Mouse (Mus musculus): ENCODE measurements around the gene Uqcr10. TPM values are rescaled to one million over a fixed set of nuclear protein-coding genes. Genes with fewer than 3 reads are reported as not detected.

Uqcr10 gene
- polyA plus RNA-seq, 1 experiment from 2014 or later = 889 TPM

DNA sequence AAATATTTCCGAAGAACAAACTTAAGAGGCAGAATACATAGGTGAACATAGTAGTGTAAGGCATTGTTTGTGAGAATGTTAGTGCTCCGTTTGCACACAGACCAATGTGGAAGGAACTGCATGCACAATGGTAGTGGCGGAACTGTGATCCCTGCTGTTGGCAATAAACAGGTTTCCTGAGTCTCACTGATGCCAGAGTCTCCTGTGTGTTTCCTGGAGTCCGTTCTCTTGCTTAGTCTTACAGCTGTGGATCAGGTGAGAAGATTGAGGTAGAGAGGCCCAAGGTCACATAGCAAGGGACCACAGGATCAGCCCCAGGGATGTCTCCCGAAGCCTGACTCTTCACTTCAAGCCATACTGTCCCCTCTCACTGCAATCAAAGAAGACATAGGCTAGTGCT is 18.6 kb downstream of the Uqcr10 start:
- Histone ChIP-seq H3K4me2 (no peak overlapping the region), H3K4me3 (replicated peaks) (no peak overlapping the region), H3K9me3 (replicated peaks) (no peaks in the 10 kb centered on the region), H3K27me3 (no peaks in the 10 kb centered on the region), H3K9ac (no peak overlapping the region), H3K27ac (no peak overlapping the region), H3K4me1 (no peaks in the 10 kb centered on the region), H3K36me3 (peaks cover 38% of the 10 kb centered on the region)
- ATAC-seq (replicated peaks; ENCODE audit: low FRiP score) = no peak
- WGBS = 84% methylated on average over 5 of the region's 5 CpGs

DNA sequence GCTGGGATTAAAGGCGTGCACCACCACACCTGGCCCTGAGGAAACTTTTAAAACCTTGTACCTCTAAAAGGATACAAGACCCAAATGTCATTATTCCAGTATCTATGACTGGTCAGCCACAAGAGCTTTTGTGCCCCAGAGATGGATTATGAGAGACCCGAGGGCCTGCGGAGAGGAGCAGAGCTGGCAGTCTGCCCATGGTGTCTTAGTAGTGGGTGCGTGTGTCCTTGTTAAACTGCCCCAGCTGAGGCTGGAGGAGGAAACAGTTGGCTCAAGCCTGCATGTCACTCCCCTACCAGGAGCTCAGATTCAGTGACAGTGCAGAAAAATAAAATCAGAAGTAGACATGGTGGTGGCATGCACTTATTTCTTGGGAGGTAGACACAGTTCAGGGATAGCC is 19.1 kb downstream of the Uqcr10 start:
- no peak for ATAC-seq (replicated peaks; ENCODE audit: low FRiP score)
- no peaks in the 10 kb centered on the region for H3K27me3 ChIP-seq
- H3K27ac ChIP-seq = no peak overlapping the region
- no peak overlapping the region for H3K4me2 ChIP-seq
- no peaks in the 10 kb centered on the region for H3K9me3 ChIP-seq (replicated peaks)
- no peak overlapping the region for H3K4me3 ChIP-seq (replicated peaks)
- H3K4me1 ChIP-seq = no peaks in the 10 kb centered on the region
- WGBS = 79% methylated on average over 4 of the region's 4 CpGs
- H3K36me3 ChIP-seq = peaks cover 43% of the 10 kb centered on the region
- no peak overlapping the region for H3K9ac ChIP-seq

DNA sequence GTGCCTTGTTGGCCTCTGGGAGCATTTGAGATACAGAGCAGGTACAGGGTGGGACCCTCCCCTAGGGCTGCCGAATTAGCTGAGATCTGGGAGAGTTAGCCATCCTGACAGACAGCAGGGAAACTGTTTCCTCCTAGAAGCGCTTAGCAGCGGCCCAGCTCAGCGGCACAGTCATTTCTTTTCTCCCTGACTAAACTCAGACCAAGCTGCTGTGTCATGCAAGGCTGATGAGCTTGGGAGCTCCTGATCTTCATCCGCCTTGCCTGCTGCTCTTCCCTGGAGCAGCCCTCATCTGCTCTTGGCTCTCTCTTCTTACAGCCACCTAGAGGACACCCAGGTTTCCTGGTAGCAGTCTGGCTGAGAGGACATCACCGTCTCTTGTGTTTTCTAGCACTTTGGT is 20.0 kb downstream of the Uqcr10 start:
- H3K4me1 ChIP-seq = no peaks in the 10 kb centered on the region
- no peak overlapping the region for H3K9ac ChIP-seq
- ATAC-seq (replicated peaks; ENCODE audit: low FRiP score) = no peak
- no peak overlapping the region for H3K27ac ChIP-seq
- H3K9me3 ChIP-seq (replicated peaks) = no peaks in the 10 kb centered on the region
- H3K27me3 ChIP-seq = no peaks in the 10 kb centered on the region
- H3K36me3 ChIP-seq = peaks cover 52% of the 10 kb centered on the region
- H3K4me2 ChIP-seq = no peak overlapping the region
- H3K4me3 ChIP-seq (replicated peaks) = no peak overlapping the region
- WGBS = 70% methylated on average over 6 of the region's 6 CpGs

DNA sequence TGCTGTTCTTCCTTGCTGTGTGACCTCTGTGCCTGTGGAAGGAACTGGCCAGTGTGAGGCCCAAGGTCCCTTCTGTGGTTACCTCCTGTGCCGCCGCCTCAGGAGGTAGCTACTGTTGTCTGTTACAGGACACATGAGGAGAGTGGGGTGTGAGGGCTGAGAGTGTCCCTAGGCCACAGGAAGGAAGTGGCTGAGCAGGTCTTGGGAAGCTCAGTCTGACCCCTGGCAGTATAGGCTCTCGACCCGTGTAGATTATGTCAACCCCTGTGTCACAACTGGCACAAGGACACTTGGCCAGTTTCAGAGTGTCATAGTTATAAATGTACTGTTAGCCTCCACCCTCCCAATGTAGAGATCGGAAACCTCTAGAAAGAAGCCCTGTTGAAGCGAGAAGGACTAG is 20.6 kb downstream of the Uqcr10 start:
- WGBS = 81% methylated on average over 6 of the region's 6 CpGs
- H3K9ac ChIP-seq = no peak overlapping the region
- H3K27ac ChIP-seq = no peak overlapping the region
- H3K27me3 ChIP-seq = no peaks in the 10 kb centered on the region
- H3K4me1 ChIP-seq = no peaks in the 10 kb centered on the region
- H3K4me2 ChIP-seq = no peak overlapping the region
- no peak overlapping the region for H3K4me3 ChIP-seq (replicated peaks)
- no peaks in the 10 kb centered on the region for H3K9me3 ChIP-seq (replicated peaks)
- H3K36me3 ChIP-seq = peaks cover 55% of the 10 kb centered on the region
- ATAC-seq (replicated peaks; ENCODE audit: low FRiP score) = no peak

DNA sequence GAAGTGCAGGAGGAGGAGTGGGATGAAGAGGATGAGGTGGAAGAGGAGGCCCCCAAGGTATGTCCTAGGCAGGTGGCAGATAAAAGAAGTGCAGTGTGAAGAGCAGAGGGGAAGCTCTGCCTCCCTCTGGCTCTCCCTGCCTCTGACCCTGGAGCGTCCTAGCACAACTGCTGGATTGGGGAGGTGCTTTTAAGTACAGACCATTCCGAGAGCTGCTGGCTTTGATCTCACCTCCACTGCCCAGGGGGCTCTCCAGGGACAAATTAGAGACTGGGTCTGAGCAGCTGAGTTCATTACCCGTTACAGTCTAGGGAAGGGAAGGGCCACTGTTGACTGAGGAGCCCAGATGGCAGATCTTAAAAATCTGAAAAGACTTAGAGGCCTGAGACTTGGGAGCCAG is 24.0 kb downstream of the Uqcr10 start:
- no peak overlapping the region for H3K4me3 ChIP-seq (replicated peaks)
- peaks cover 78% of the 10 kb centered on the region for H3K36me3 ChIP-seq
- no peak overlapping the region for H3K27ac ChIP-seq
- no peak overlapping the region for H3K9ac ChIP-seq
- WGBS = 30% methylated on average over 3 of the region's 3 CpGs
- no peaks in the 10 kb centered on the region for H3K4me1 ChIP-seq
- no peaks in the 10 kb centered on the region for H3K9me3 ChIP-seq (replicated peaks)
- no peaks in the 10 kb centered on the region for H3K27me3 ChIP-seq
- H3K4me2 ChIP-seq = no peak overlapping the region
- no peak for ATAC-seq (replicated peaks; ENCODE audit: low FRiP score)

DNA sequence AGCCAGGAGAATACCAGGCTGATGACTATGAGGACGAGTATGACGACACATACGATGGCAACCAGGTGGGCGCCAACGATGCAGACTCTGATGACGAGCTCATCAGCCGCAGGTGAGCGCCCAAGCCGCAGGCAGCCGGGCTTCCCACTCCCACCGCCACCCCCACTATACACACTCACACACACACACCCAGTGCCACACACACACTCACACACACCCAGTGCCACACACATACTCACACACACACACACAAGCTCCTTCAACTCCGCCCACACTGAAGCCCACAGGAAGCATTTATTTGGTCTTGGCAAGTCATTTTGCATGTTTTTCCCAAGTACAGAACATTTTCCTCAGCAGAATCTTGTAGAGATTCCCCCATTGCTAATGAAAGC is 24.7 kb downstream of the Uqcr10 start:
- ATAC-seq (replicated peaks; ENCODE audit: low FRiP score) = no peak
- no peak overlapping the region for H3K27ac ChIP-seq
- no peak overlapping the region for H3K4me3 ChIP-seq (replicated peaks)
- 74% methylated on average over 12 of the region's 12 CpGs for WGBS
- peaks cover 84% of the 10 kb centered on the region for H3K36me3 ChIP-seq
- H3K27me3 ChIP-seq = no peaks in the 10 kb centered on the region
- H3K9me3 ChIP-seq (replicated peaks) = no peaks in the 10 kb centered on the region
- no peak overlapping the region for H3K9ac ChIP-seq
- no peak overlapping the region for H3K4me2 ChIP-seq
- no peaks in the 10 kb centered on the region for H3K4me1 ChIP-seq

DNA sequence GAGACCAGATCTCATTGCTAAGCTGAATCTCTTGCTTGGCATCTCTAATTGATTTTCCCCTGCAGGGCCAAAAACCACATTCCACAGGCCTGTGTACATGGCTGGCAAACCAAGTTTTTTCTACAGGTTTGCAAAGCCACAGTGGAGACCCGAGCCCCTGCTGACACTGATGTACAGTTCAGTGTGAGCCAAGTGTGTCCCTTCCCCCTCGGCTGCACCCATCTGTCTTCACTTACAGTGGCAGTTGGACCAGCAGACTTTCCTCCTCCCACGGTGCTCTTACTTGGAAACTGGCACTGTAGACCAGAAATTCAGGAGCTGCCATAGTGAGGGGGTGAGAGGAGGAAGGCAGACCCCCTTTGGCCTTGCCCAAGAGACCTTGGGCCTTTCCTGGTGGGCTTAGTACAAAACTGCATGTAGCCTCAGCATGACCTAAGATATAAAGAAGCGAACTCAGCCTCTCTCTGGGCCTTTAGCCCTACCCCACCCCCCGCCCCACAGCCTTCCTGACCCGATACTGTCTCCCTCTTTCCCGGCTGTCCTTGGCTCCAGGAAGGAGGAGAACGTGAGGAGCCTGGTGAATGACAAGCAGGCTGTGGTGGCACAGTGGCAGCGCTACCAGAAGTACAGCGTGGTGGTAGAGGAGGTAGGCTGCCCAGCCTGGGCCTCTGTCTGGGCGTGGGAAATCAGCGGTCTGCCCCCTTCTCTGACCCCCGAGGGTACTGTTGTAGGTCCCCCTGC is 25.3 kb downstream of the Uqcr10 start:
- Histone ChIP-seq H3K9ac (no peak overlapping the region), H3K4me1 (no peaks in the 10 kb centered on the region), H3K27ac (no peak overlapping the region), H3K27me3 (no peaks in the 10 kb centered on the region), H3K9me3 (replicated peaks) (no peaks in the 10 kb centered on the region), H3K4me3 (replicated peaks) (no peak overlapping the region), H3K36me3 (peaks cover 83% of the 10 kb centered on the region), H3K4me2 (no peak overlapping the region)
- no peak for ATAC-seq (replicated peaks; ENCODE audit: low FRiP score)
- 55% methylated on average over 13 of the region's 13 CpGs for WGBS

DNA sequence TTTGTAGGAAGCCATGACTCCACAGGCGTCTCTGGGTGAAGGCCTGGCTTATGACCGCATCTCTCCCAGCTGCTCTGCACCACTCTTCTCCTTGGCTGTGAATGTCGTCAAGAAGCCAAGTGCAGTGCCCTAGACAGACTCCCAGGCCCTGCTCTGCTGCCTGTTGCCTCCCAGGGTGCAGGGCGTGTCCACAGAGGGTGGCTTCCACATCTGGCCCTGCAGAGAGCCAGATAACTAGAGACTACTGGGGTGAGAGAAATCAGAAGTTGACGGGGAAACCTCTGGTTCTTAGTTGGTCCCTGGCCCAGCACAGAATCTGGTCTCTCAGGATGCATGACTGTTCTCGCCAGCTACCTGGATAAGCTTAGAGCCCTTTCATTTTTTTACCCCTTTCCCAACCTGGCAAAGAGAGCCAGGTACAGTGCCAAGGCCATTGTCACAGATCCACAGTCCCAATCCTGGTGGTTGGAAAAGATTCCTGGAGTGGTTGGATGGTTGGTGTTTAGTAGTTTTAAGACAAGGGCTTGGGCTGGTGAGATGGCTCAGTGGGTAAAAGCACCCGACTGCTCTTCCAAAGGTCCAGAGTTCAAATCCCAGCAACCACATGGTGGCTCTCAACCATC is 26.8 kb downstream of the Uqcr10 start:
- WGBS = 84% methylated on average over 7 of the region's 7 CpGs
- H3K27me3 ChIP-seq = no peaks in the 10 kb centered on the region
- H3K9ac ChIP-seq = no peak overlapping the region
- no peaks in the 10 kb centered on the region for H3K4me1 ChIP-seq
- ATAC-seq (replicated peaks; ENCODE audit: low FRiP score) = peak; percentile 75; the same call in 1 of the 2 replicates
- no peaks in the 10 kb centered on the region for H3K9me3 ChIP-seq (replicated peaks)
- peaks cover 81% of the 10 kb centered on the region for H3K36me3 ChIP-seq
- H3K4me2 ChIP-seq = no peak overlapping the region
- no peak overlapping the region for H3K27ac ChIP-seq
- no peak overlapping the region for H3K4me3 ChIP-seq (replicated peaks)

DNA sequence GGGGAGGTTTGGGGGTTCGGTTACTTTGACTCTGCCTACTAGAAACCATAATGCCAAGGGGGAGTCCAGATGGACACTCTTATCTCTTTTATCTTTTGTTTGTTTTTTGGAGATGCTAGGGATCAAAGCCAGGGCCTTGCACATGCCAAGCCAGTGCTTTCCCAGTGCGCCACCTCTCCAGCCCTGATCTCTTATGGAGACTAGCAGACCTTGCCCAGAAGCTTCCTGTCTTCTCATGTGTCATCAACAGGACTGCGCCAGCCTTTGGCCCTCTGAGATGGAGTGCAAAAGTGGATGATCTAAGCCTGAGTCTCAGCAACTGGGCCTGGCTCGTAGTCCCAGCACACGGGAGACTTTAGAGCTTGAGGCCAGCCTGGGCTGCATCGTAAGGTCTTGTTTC is 28.4 kb downstream of the Uqcr10 start:
- H3K27me3 ChIP-seq = no peaks in the 10 kb centered on the region
- no peak for ATAC-seq (replicated peaks; ENCODE audit: low FRiP score)
- no peaks in the 10 kb centered on the region for H3K9me3 ChIP-seq (replicated peaks)
- H3K4me2 ChIP-seq = no peak overlapping the region
- 89% methylated on average over 6 of the region's 6 CpGs for WGBS
- H3K4me1 ChIP-seq = no peaks in the 10 kb centered on the region
- no peak overlapping the region for H3K27ac ChIP-seq
- H3K4me3 ChIP-seq (replicated peaks) = no peak overlapping the region
- H3K9ac ChIP-seq = no peak overlapping the region
- H3K36me3 ChIP-seq = peaks cover 65% of the 10 kb centered on the region

DNA sequence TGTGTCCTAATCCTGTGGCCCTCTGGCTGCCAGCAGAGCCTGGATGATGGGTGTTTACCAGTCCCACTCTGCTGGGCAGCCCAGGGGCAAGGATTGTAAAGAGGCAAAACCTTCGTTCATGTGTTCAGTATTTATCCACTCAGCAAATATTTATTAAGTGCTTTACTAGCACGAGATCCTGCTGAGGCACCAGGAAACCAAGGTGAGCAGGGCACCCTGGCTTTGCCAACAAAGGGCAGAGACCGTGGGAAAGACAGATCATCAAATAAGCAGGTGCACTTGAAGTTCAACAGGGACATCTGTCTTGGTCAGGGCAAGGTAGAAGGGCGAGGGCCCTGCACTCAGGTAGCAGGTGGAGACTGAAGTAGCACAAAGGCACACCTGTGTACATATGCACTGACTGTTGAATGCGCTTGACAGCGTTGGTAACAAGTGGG is 29.0 kb downstream of the Uqcr10 start:
- Histone ChIP-seq H3K4me1 (no peaks in the 10 kb centered on the region), H3K9me3 (replicated peaks) (no peaks in the 10 kb centered on the region), H3K36me3 (peaks cover 65% of the 10 kb centered on the region), H3K4me2 (no peak overlapping the region), H3K4me3 (replicated peaks) (no peak overlapping the region), H3K27me3 (no peaks in the 10 kb centered on the region), H3K9ac (no peak overlapping the region), H3K27ac (no peak overlapping the region)
- no peak for ATAC-seq (replicated peaks; ENCODE audit: low FRiP score)
- 86% methylated on average over 6 of the region's 6 CpGs for WGBS

DNA sequence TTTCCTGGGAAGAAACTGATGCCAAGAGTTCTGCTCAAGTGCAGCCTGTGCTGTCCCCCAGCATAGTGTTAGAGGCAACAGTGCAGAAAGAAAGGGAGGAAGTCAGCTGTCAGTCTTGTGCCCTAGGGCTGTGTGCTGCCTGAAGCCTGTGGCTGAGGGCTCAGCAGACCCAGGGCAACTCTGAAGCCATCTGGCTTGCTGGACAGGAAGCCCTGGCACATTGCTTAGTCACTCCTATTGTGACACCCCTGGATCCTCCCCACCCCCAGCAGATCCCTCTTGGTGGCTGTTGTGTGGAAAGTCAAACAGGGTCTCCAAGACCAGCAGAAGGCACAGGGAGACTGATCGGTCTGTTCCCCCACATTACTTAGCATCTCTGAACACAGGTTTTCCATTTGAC is 29.5 kb downstream of the Uqcr10 start:
- WGBS = 89% methylated on average over 1 of the region's 1 CpGs
- no peak overlapping the region for H3K4me2 ChIP-seq
- H3K27me3 ChIP-seq = no peaks in the 10 kb centered on the region
- ATAC-seq (replicated peaks; ENCODE audit: low FRiP score) = no peak
- no peak overlapping the region for H3K27ac ChIP-seq
- H3K4me1 ChIP-seq = no peaks in the 10 kb centered on the region
- H3K9ac ChIP-seq = no peak overlapping the region
- H3K9me3 ChIP-seq (replicated peaks) = no peaks in the 10 kb centered on the region
- H3K4me3 ChIP-seq (replicated peaks) = no peak overlapping the region
- peaks cover 60% of the 10 kb centered on the region for H3K36me3 ChIP-seq

DNA sequence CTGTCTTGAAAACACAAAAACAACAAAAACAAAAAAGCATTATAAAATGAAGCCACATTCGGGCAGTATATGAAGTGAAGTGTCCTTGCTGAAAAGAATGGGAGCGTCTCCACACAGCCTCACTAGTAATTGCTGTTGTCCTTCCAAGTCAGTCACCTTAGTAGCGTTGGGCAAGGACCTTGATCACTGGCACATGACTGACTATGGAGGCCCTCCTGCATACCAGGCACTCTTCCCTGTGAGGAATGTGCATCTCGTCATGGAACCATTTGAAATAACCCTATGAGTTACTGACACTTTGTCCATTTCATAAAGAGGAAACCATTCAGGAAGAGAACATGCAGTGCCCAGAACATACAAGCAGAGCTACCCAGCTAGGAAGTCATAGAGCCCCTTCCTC is 32.4 kb downstream of the Uqcr10 start:
- 81% methylated on average over 4 of the region's 4 CpGs for WGBS
- H3K27me3 ChIP-seq = no peaks in the 10 kb centered on the region
- no peak overlapping the region for H3K4me3 ChIP-seq (replicated peaks)
- H3K9me3 ChIP-seq (replicated peaks) = no peaks in the 10 kb centered on the region
- ATAC-seq (replicated peaks; ENCODE audit: low FRiP score) = no peak
- H3K27ac ChIP-seq = no peak overlapping the region
- no peak overlapping the region for H3K9ac ChIP-seq
- peaks cover 55% of the 10 kb centered on the region for H3K36me3 ChIP-seq
- no peaks in the 10 kb centered on the region for H3K4me1 ChIP-seq
- no peak overlapping the region for H3K4me2 ChIP-seq

DNA sequence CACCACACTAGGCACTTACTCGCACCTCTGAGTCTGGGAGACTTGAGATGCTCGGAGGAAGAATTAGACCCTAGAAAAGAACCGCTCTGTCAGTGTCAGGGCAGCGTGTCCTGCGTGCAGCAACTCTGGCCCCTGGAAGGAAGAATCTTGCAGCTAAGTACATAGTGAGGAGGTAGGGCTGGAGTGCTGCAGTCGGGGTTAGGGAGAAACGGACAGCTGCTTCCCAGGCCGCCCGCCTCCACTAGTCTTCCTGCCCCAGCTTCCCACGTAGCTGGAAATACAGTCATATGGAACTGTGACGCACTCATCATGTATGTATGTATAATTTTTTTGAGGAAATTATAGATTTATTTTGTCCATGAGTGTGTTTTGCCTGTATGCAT is 41.7 kb downstream of the Uqcr10 start:
- Histone ChIP-seq H3K4me1 (no peaks in the 10 kb centered on the region), H3K9ac (no peak overlapping the region), H3K36me3 (peaks cover 65% of the 10 kb centered on the region), H3K27ac (no peak overlapping the region), H3K9me3 (replicated peaks) (no peaks in the 10 kb centered on the region), H3K4me2 (no peak overlapping the region), H3K4me3 (replicated peaks) (no peak overlapping the region), H3K27me3 (no peaks in the 10 kb centered on the region)
- 88% methylated on average over 11 of the region's 11 CpGs for WGBS
- ATAC-seq (replicated peaks; ENCODE audit: low FRiP score) = no peak

Data from kidney, embryonic 15.5 days (tissue).